Comparison of ENCODE assay signal across 9 mouse cellular contexts in the genomic region with DNA sequence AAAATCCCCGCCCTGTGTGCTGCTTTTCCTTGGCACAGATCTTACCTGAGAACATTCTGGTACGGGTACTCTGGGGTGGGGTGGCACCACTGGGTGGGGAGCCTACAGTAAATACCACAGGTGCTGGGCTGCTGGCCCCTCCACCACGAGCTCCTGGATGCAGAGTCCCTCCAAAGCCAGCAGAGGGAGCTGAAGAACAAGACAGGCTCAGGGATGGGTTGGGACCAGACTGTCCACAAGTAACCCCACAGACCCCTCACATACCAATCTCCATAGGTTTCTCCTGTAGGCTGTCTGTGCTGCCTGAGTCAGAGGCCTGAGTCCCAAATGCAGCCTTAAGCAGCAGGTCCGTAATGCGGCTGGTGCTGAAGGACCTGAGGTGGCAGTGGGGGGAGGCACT. TPM values are rescaled to one million over a fixed set of nuclear protein-coding genes. Genes with fewer than 3 reads are reported as not detected.
DNase-seq lines count a peak whose midpoint lies in the region; ATAC-seq lines count a peak whose summit lies in the region.
"Had no signal": no experiment of that assay in that cellular context is flagged by ENCODE, and none has a peak within 500 bp of the region (broad histone marks: within the 10 kb centered on the region; RNA-seq: fewer than 3 reads in every experiment).

No protein-coding gene starts in this region.

- H3K4me2 ChIP-seq in hindbrain, embryonic 16.5 days (ENCODE audit: low read length): no peak overlapping the region

- H3K9me3 ChIP-seq in forebrain, embryonic 10.5 days: no peaks in the 10 kb centered on the region
- H3K9me3 ChIP-seq in hindbrain, embryonic 16.5 days (ENCODE audit: control insufficient read depth, low read length): no peaks in the 10 kb centered on the region
- H3K9me3 ChIP-seq: megakaryocyte, embryonic 14.5 days had no signal

- 63% methylated on average over 5 of the region's 5 CpGs for WGBS in forebrain, embryonic 10.5 days
- WGBS in hindbrain, embryonic 16.5 days: 60% methylated on average over 5 of the region's 5 CpGs

- no peak overlapping the region for H3K9ac ChIP-seq in hindbrain, embryonic 16.5 days (ENCODE audit: low read depth, low read length)

- H3K36me3 ChIP-seq in forebrain, embryonic 10.5 days (replicated peaks): peaks cover 92% of the 10 kb centered on the region
- H3K36me3 ChIP-seq in hindbrain, embryonic 16.5 days (ENCODE audit: control insufficient read depth, insufficient read depth, low read length): peaks cover 48% of the 10 kb centered on the region

- no peaks in the 10 kb centered on the region for H3K27me3 ChIP-seq in forebrain, embryonic 10.5 days (ENCODE audit: poor library complexity, severe bottlenecking)
- no peaks in the 10 kb centered on the region for H3K27me3 ChIP-seq in hindbrain, embryonic 16.5 days (replicated peaks; ENCODE audit: control insufficient read depth, insufficient read depth, low read length)
- H3K27me3 ChIP-seq: megakaryocyte, embryonic 14.5 days had no signal

- no peak overlapping the region for H3K27ac ChIP-seq in forebrain, embryonic 10.5 days
- H3K27ac ChIP-seq in hindbrain, embryonic 16.5 days (ENCODE audit: low read depth, low read length): no peak overlapping the region

- no peaks in the 10 kb centered on the region for H3K4me1 ChIP-seq in forebrain, embryonic 10.5 days
- no peaks in the 10 kb centered on the region for H3K4me1 ChIP-seq in hindbrain, embryonic 16.5 days (ENCODE audit: control insufficient read depth, insufficient read depth, low read depth, low read length)

- peak; percentile 53; the same call in 1 of the 2 replicates for ATAC-seq in hindbrain, embryonic 16.5 days
- ATAC-seq in neutrophil, adult 5-6 weeks (ENCODE audit: extremely low read depth, insufficient number of reproducible peaks, low FRiP score, poor library complexity, severe bottlenecking): peak; percentile 57

- DNase-seq in gastrocnemius, adult 18-20 months (ENCODE audit: low spot score): peak; percentile 62
- DNase-seq in gastrocnemius, postnatal 4 days (ENCODE audit: low spot score in 2 of 2): no peak
- peak; percentile 67 for DNase-seq in NIH3T3 (ENCODE audit: low read depth)
- peak; percentile 35 for DNase-seq in forebrain, embryonic 10.5 days (ENCODE audit: extremely low spot score, low spot score)
- DNase-seq in lung, adult 18-20 months: peak; percentile 38 to 59
- no peak for DNase-seq in left cerebral cortex, adult 11 months (ENCODE audit: low spot score)

- H3K4me3 ChIP-seq in forebrain, embryonic 10.5 days: no peak overlapping the region
- no peak overlapping the region for H3K4me3 ChIP-seq in hindbrain, embryonic 16.5 days (ENCODE audit: low read length)
- H3K4me3 ChIP-seq: megakaryocyte, embryonic 14.5 days had no signal

RNA-seq across cellular contexts. Expression of gene Pus1, which starts 8.2 kb away (rescaled TPM):
- total RNA-seq in gastrocnemius, adult 18-20 months (2021): 10 to 100 TPM; 10.7 to 11.4 TPM
- 10 to 100 TPM; 17.1 to 19.4 TPM for total RNA-seq in gastrocnemius, postnatal 4 days (2021)
- polyA plus RNA-seq in forebrain, embryonic 10.5 days (2016; fragmentation: Nextera tagmentation; extraction: Ambion mirVana): 47.1 and 48.4 TPM in 2 replicates
- polyA plus RNA-seq in hindbrain, embryonic 16.5 days (2015; fragmentation: Nextera tagmentation; extraction: Ambion mirVana): 19.8 and 23.2 TPM in 2 replicates
- total RNA-seq in neutrophil, adult 5-6 weeks (2017): 19.4 and 20.5 TPM in 2 replicates

RNA-seq across cellular contexts. Expression of gene Ep400, which starts 18.2 kb away (rescaled TPM):
- total RNA-seq in gastrocnemius, adult 18-20 months (2021): 10 to 100 TPM; 21.2 to 24.9 TPM
- total RNA-seq in gastrocnemius, postnatal 4 days (2021): 10 to 100 TPM; 68.4 to 78.0 TPM
- polyA plus RNA-seq in forebrain, embryonic 10.5 days (2016; fragmentation: Nextera tagmentation; extraction: Ambion mirVana): 66.8 and 68.8 TPM in 2 replicates
- polyA plus RNA-seq in hindbrain, embryonic 16.5 days (2015; fragmentation: Nextera tagmentation; extraction: Ambion mirVana): 40.0 and 53.4 TPM in 2 replicates
- 77.6 and 95.2 TPM in 2 replicates for total RNA-seq in neutrophil, adult 5-6 weeks (2017)

RNA-seq across cellular contexts. Expression of gene Ulk1, which starts 21.2 kb away (rescaled TPM):
- total RNA-seq in gastrocnemius, adult 18-20 months (2021): 10 to 100 TPM; 57.4 to 66.1 TPM
- total RNA-seq in gastrocnemius, postnatal 4 days (2021): 10 to 100 TPM; 34.5 to 34.7 TPM
- polyA plus RNA-seq in forebrain, embryonic 10.5 days (2016; fragmentation: Nextera tagmentation; extraction: Ambion mirVana): 18.3 and 22.0 TPM in 2 replicates
- polyA plus RNA-seq in hindbrain, embryonic 16.5 days (2015; fragmentation: Nextera tagmentation; extraction: Ambion mirVana): 20.7 and 23.8 TPM in 2 replicates
- total RNA-seq in neutrophil, adult 5-6 weeks (2017): 40.4 and 56.1 TPM in 2 replicates

RNA-seq across cellular contexts. Expression of gene Hscb, which starts 50.9 kb away (rescaled TPM):
- total RNA-seq in gastrocnemius, adult 18-20 months (2021): 10 to 100 TPM; 11.8 to 15.6 TPM
- total RNA-seq in gastrocnemius, postnatal 4 days (2021): 10 to 100 TPM; 13.0 to 14.1 TPM
- polyA plus RNA-seq in forebrain, embryonic 10.5 days (2016; fragmentation: Nextera tagmentation; extraction: Ambion mirVana): 27.5 and 29.9 TPM in 2 replicates
- 10.0 and 10.3 TPM in 2 replicates for polyA plus RNA-seq in hindbrain, embryonic 16.5 days (2015; fragmentation: Nextera tagmentation; extraction: Ambion mirVana)
- 24.4 and 28.3 TPM in 2 replicates for total RNA-seq in neutrophil, adult 5-6 weeks (2017)

RNA-seq across cellular contexts. Expression of gene Chek2, which starts 51.1 kb away (rescaled TPM):
- under 1 TPM; 0.76 to 0.80 TPM for total RNA-seq in gastrocnemius, adult 18-20 months (2021)
- total RNA-seq in gastrocnemius, postnatal 4 days (2021): 1 to 10 TPM; 4.8 to 5.8 TPM
- polyA plus RNA-seq in forebrain, embryonic 10.5 days (2016; fragmentation: Nextera tagmentation; extraction: Ambion mirVana): 47.5 and 51.5 TPM in 2 replicates
- 6.2 and 7.4 TPM in 2 replicates for polyA plus RNA-seq in hindbrain, embryonic 16.5 days (2015; fragmentation: Nextera tagmentation; extraction: Ambion mirVana)
- total RNA-seq in neutrophil, adult 5-6 weeks (2017): 6.5 and 7.8 TPM in 2 replicates

Comparison
In these comparisons a context has a peak if more than half of its experiments do, and no peak if none do; other contexts are left out.
1. DNase-seq: peak in gastrocnemius, adult 18-20 months (single experiment), NIH3T3 (single experiment), forebrain, embryonic 10.5 days (single experiment) and lung, adult 18-20 months (2 of 2); none in gastrocnemius, postnatal 4 days (0 of 2) and left cerebral cortex, adult 11 months (single experiment).